Mouse (Mus musculus) kidney, adult 2 months (tissue): ENCODE measurements around the gene Tsacc.

Source experiments
- CTCF ChIP-seq: fragments of 200-500 bp; conservative IDR thresholded peaks from 2 replicates; pipeline ENCODE4 v1.5.1; 2011; ENCODE audit warnings: low read depth, mild to moderate bottlenecking, control low read depth, low read length, moderate library complexity, mixed read lengths; ENCODE audit not compliant: insufficient read depth, insufficient read length
- POLR2A ChIP-seq: fragments of 200-500 bp; IDR thresholded peaks from one replicate; pipeline ENCODE4 v1.6.1; 2011; ENCODE audit warnings: low read depth, low read length, control low read depth

GRCm38 (mm10) chr3:88242531-88242930 lies 54.3 kb downstream of the Tsacc start:
- TF ChIP-seq CTCF (peak; percentile 96; the same call in 1 of the 2 replicates), POLR2A (no peak)
